Mouse (Mus musculus): Measurements from ENCODE around the gene Hist1h2ah. TPM values are rescaled to one million over a fixed set of nuclear protein-coding genes. Genes with fewer than 3 reads are reported as not detected.

Hist1h2ah gene
- total and polyA plus RNA-seq, 3 experiments, result 3.7 to 1,284 TPM; not detected in 1

DNA sequence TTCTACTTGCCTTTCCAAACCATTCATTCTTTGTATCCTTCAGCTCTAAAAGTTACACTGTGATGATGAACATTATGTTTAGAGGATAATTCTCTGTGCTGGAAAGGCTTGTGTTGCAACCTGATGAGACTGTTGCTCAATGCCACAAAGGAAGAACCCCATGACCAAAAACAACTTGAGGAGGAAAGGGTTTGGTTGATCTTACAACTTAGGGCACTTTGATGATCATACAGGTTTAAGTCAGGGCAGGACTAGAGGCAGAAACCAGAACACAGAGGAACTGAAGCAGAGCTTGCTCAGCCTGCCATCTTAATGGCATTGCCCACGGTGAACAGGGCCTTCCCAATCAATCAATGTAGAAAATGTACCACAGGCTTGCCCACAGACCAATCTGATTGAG, 26.1 kb upstream of the Hist1h2ah start:
- Histone ChIP-seq H3K27me3 (ENCODE audit: control insufficient read depth in 1 of 2, insufficient read depth in 2 of 2, low read length in 2 of 2) (no peaks in the 10 kb centered on the region; a peak in 1 of 4 replicates), H3K27ac (ENCODE audit: control insufficient read depth, low read depth, low read length) (no peak overlapping the region), H3K4me1 (ENCODE audit: control insufficient read depth in 1 of 2, insufficient read depth in 2 of 2, low read length in 2 of 2) (no peaks in the 10 kb centered on the region), H3K9me3 (replicated peaks; ENCODE audit: insufficient read depth, low read length) (no peaks in the 10 kb centered on the region), H3K36me3 (ENCODE audit: control insufficient read depth in 1 of 2, insufficient read depth in 2 of 2, low read length in 2 of 2) (no peaks in the 10 kb centered on the region), H3K9ac (ENCODE audit: control insufficient read depth, low read depth, low read length, poor library complexity, severe bottlenecking) (no peak overlapping the region), H3K4me3 (ENCODE audit: control insufficient read depth in 1 of 2, insufficient read depth in 1 of 2, low read depth in 2 of 2, low read length in 2 of 2) (no peak overlapping the region), H3K79me2 (ENCODE audit: control insufficient read depth, insufficient read depth, low read length, poor library complexity) (no peaks in the 10 kb centered on the region)
- no peak for TF ChIP-seq NRF1 (IDR thresholded peaks at IDR 0.05; ENCODE audit: insufficient read depth, low read depth, low read length, poor library complexity, severe bottlenecking)
- no peak for TF ChIP-seq MEF2A (IDR thresholded peaks at IDR 0.05; ENCODE audit: extremely low read depth, insufficient replicate concordance, low read depth, low read length, poor library complexity, severe bottlenecking)
- no peak for TF ChIP-seq E2F4 (IDR thresholded peaks at IDR 0.05; ENCODE audit: borderline replicate concordance, low read depth, low read length)
- TF ChIP-seq POLR2AphosphoS5 (IDR thresholded peaks at IDR 0.05; ENCODE audit: borderline replicate concordance, low read depth, low read length), result no peak
- TF ChIP-seq USF1 (IDR thresholded peaks at IDR 0.05; ENCODE audit: low read depth, low read length), result no peak
- TF ChIP-seq TAL1 (IDR thresholded peaks at IDR 0.05; ENCODE audit: low read length), result no peak
- TF ChIP-seq BHLHE40 (IDR thresholded peaks at IDR 0.05; ENCODE audit: borderline replicate concordance, low read depth, low read length), result no peak
- TF ChIP-seq ELF1 (IDR thresholded peaks at IDR 0.05; ENCODE audit: low read depth, low read length), result no peak
- no peak for TF ChIP-seq MXI1 (IDR thresholded peaks at IDR 0.05; ENCODE audit: low read depth, low read length)
- TF ChIP-seq MYB (IDR thresholded peaks at IDR 0.05; ENCODE audit: low read depth, low read length), result no peak
- TF ChIP-seq MAZ (IDR thresholded peaks at IDR 0.05; ENCODE audit: low read depth, low read length), result no peak
- no peak for TF ChIP-seq NELFE (IDR thresholded peaks at IDR 0.05; ENCODE audit: low read depth, low read length)
- no peak for TF ChIP-seq ZMIZ1 (IDR thresholded peaks at IDR 0.05; ENCODE audit: low read depth, low read length)
- no peak for TF ChIP-seq POLR2AphosphoS2 (IDR thresholded peaks at IDR 0.05; ENCODE audit: low read length)
- no peak for DNase-seq (ENCODE audit: low read depth, low spot score)

- Histone ChIP-seq H3K27me3 (ENCODE audit: control insufficient read depth in 1 of 2, insufficient read depth in 2 of 2, low read length in 2 of 2) (peaks cover 0 to 2% of the 10 kb centered on the region in 2 experiments; a peak in 1 of 4 replicates), H3K9ac (ENCODE audit: control insufficient read depth, low read depth, low read length, poor library complexity, severe bottlenecking) (no peak overlapping the region), H3K27ac (ENCODE audit: control insufficient read depth, low read depth, low read length) (no peak overlapping the region), H3K4me1 (ENCODE audit: control insufficient read depth in 1 of 2, insufficient read depth in 2 of 2, low read length in 2 of 2) (no peaks in the 10 kb centered on the region), H3K36me3 (ENCODE audit: control insufficient read depth in 1 of 2, insufficient read depth in 2 of 2, low read length in 2 of 2) (peaks cover 0 to 2% of the 10 kb centered on the region in 2 experiments; a peak in 2 of 4 replicates), H3K79me2 (ENCODE audit: control insufficient read depth, insufficient read depth, low read length, poor library complexity) (peaks cover 1% of the 10 kb centered on the region; the same call in 1 of the 2 replicates), H3K9me3 (replicated peaks; ENCODE audit: insufficient read depth, low read length) (no peaks in the 10 kb centered on the region), H3K4me3 (ENCODE audit: control insufficient read depth in 1 of 2, insufficient read depth in 1 of 2, low read depth in 2 of 2, low read length in 2 of 2) (no peak overlapping the region)
- TF ChIP-seq MAX (IDR thresholded peaks at IDR 0.05; ENCODE audit: low read length), result no peak
- TF ChIP-seq CTCF (IDR thresholded peaks at IDR 0.05 in 2 of 3, conservative IDR thresholded peaks at IDR 0.05 in 1 of 3; ENCODE audit: control insufficient read depth in 1 of 3, insufficient read depth in 1 of 3, low read depth in 2 of 3, low read length in 3 of 3, poor library complexity in 1 of 3, severe bottlenecking in 1 of 3), result no peak
- TF ChIP-seq ZMIZ1 (IDR thresholded peaks at IDR 0.05; ENCODE audit: low read depth, low read length), result no peak
- no peak for TF ChIP-seq TCF12 (IDR thresholded peaks at IDR 0.05; ENCODE audit: low read depth, low read length)
- no peak for DNase-seq (ENCODE audit: low read depth, low spot score)
Measured at GRCm38 (mm10) chr13:22053754-22054153, 18.4 kb upstream of the Hist1h2ah start.
